Mouse (Mus musculus) kidney, adult 18-20 months (tissue): ENCODE data around the gene Magi2.
"Not testable (repeated sequence)": the region's sequence is repeated elsewhere in the genome, so short reads cannot be mapped to it uniquely, and the experiment has no call there.

Experiments used
- DNase-seq: peaks from one replicate; pipeline ENCODE4 v3.0.0; 2021

The Magi2 gene

DNA sequence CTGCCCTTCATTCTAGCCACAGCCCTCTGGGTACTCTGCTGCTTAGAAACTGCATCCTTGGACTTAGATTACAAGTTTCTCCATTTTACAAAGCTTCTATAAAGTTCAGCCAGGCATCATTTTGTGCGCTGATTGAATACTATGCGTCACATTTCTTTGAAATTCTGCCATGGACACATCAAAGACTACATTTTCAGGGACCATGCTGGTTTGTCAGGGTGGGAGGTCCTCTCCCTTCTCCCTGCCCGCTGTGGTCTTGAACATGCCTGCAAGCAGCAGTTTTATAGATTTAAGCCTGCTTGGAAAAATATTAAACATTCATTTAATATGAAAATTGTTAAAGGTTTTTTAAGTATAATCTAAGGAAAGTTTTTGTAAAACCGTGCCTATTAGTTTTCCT, 1030.6 kb downstream of the Magi2 start:
- DNase-seq = no peak

DNA sequence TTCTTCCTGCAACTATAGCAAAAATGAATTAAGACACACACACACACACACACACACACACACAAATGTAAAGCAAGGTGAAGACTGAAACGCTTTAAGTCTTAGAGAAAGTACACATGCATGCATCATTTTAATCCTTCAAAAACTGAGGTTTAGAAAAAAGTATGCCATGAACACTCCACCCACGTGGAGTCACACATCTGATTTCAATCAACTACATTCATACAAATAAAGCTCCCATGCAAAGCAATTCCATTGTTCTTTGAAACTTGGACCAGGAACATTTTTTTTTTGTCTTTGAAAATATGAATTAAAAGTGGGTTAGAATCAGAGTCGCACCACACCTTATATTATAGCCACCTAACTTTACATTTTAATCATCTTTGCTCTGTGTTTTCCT, 1032.9 kb downstream of the Magi2 start:
- DNase-seq = no peak

DNA sequence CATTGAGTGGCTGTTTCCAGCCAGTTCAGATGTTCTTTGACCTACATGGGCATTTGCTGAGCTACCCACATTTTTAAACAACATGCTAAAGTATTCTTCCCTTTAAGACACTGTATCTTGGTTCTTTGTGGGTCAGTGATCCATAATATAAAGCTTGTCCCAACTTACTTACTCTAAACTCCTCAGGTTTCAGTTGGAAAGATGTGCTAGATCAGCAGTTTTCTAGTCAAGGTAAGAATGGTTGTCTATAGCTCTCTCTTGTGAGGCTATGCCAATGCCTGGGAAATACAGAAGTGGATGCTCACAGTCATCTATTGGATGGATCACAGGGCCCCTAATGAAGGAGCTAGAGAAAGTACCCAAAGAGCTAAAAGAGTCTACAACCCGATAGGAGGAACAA, 1045.8 kb downstream of the Magi2 start:
- not testable (repeated sequence) for DNase-seq

DNA sequence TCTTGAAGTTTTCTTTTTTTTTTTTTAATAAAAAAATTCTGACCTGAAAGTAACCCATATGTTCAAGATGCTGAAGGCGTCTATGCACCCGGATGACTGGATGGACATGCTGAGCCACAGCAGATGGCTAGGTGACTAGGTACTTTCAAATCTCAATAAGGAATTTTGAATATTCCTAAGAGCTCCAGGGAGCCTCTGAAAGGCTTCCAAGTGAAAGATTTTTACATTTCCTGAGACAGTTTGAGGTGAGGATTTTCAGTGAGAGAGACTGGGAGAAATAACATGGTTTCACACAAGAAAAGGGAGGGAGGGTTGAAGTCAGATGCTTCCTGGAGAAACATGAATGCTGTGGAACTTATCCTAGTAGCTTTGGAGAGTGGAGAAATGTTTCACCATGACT, 1048.8 kb downstream of the Magi2 start:
- DNase-seq = no peak

DNA sequence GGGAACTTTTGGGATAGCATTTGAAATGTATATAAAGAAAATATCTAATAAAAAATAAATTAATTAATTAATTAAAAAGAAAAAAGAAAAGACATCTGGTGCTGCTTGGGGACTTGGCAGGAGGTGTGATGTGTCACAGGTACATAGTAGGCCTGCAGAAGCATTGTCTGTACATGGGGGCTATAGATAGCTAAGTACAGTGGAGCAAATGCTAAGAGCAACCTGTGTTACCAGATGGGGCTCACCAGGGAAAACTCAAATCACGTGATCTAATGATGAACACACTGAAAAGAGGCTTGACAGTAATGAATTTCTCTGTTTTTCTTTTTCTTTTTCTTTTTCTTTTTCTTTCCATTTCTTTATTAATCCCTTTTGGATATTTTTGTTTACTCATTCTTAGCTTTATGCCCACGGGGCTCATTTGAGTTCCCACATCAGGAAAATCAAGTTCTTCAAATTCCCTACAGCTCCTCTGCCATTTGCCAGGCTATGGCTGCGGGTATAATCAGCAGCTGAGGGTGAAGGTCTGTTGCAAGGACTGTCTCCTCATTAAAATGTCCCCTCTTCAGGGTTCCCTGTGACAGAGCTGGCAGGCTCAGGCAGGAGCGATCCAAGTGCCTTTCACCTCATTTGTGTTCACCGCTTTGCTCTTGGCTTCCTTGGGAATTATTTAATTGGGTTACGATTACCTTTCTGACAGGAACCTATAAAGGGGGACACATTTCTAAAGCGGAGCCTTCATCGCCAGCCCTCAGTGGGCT, 1058.4 kb downstream of the Magi2 start:
- DNase-seq = no peak

DNA sequence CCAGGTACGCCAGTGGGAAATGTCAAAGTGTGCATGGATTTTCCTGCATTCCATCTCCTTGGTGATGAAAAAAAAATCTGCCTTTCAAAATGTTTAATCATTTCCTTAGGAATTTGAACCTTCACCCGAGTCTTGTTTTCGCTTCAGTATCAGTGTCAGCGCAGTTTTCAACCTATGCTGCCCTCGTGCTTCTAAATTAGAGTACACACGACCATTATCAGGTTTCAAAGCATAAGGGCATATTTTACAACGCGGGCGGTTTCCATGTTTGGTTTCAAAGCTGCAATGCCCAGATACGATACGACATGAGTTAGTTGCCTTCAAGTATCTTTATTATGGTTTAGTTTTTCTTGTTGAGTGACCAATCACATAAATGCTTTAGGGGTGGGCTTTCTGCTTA, 1067.7 kb downstream of the Magi2 start:
- no peak for DNase-seq

DNA sequence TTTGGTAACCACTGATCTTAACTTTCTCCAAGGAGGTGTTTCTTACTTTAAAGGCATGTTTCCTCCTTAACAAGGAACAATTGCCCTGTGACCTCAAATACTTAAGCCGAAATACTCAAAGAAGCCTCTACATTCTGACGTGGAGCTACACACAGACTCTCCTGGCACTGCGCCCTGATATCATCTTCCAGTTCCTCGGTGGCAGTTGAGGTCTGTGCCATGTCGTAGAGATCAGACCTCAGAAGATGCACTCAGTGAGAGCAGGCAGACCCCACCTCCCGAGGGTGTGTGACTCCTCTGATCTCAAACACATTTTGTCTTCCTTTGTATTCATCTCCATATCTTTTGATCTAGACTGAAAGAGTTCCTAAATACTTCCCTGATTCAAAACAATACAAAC, 1073.0 kb downstream of the Magi2 start:
- no peak for DNase-seq

DNA sequence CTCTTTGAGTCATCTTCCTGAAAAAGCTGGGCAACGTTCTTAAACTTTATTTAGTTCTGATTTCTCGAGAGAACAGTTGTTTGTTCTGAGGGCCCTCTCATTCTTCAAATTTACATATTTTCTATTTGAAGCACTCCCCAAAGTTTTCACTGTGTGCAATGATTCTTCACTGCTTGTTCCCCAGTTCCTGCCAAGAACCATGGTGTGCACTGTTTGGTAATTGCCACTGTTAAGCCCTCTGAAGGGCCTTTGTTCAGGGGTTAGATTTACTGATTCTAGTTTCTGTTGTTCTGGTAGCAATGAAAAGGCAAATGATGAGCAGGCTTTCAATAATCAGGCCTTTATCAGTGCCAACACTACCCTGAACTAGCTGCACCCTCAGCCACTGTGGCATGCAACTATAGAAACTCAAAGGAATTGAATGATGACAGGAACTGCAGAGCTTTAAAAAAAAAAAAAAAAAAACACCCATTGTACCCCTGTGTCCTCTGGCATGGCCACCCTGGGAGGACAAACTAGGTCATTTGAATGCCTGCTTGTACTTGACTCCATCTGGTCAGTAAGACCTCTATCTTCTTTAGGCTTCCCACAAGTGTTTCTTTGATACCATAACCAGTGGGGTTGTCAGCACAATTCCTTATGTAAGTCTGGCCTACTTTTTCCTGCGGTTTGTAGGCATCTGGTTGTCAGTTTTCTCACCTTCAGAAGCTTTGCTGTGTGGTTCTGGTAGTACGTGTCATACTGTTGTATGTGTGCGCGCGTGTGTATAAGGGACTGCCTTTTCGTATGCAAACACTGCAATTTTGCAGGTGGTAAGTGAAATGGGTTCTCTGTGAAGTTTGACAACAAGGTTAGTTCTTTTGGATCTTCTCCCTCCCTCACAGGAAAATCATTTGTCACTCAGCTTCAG, 1076.5 kb downstream of the Magi2 start:
- no peak for DNase-seq

DNA sequence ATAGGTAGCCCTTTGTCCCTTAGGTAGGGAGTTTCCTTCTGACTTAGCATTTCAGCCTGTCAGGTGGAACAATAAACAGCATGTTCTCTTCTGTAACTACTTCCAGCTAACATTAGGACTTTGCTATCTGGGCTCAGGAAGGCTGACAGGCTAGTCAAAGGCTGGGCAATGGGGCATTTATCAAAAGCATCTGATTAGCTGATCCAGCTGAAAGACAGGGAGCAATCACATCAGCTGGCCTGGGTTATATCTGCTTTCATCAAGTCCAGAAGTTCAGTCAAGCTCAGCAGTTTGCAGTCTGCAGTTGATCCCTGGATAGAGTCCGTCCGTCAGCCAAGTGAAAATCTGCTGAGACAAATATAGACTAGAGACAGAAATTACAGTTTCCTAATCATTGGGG, 1094.1 kb downstream of the Magi2 start:
- peak; percentile 16 for DNase-seq

DNA sequence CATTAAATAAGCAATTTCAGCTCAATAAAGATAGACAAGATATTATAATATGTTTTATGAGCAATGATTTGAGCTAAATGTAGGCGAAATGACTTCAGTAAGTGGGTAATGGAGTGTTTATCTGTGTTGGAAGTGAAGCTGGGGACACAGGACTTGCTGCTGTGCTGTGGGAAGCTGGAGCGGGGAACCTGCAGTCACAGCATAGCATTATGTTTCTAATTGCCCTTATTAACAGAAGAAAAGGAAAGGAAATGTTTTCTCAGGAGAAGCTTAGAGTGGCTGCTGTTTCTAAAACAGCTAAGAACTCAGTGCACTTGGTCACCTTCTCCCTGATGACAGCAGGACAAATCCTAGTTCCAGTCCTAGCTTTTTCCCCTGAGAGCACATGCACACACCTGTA, 1098.5 kb downstream of the Magi2 start:
- DNase-seq = no peak

DNA sequence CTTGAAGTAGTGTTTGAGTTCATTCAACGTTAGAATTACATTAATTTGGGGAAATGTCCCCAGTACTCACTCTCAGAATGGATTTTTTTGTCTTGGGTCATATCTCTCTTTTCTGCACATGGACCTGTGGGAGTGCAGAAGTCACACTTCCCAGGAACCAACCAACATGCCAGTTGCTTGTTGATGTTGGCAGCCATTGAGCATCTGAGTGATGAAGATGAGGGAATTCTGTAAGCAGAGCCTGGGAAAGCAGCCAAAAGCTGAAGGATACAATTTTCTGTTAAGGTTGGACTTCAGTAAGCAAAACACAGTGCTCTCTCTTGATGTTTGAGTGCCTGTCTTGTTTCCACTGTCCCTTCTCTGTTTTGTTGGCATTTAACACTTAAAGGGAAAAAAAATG, 1102.1 kb downstream of the Magi2 start:
- DNase-seq = no peak

DNA sequence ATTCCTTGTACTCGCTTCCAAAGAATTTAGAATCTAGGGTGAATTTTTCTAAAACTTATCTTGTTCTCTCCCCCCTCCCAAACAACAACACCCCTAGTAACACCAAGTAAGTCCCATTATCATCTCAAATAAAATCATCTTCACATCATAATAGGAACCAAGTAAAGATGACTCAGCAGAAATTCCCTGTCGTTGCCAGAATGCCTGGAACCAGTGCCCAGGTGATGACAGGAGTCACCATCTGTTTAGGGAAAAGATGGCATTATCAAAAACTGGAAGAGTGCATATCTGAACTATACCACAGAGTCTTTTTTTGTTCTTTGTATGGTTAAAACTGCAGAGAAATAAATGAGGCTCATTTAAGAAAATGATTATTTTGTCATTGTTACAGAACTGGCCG, 1103.2 kb downstream of the Magi2 start:
- no peak for DNase-seq

DNA sequence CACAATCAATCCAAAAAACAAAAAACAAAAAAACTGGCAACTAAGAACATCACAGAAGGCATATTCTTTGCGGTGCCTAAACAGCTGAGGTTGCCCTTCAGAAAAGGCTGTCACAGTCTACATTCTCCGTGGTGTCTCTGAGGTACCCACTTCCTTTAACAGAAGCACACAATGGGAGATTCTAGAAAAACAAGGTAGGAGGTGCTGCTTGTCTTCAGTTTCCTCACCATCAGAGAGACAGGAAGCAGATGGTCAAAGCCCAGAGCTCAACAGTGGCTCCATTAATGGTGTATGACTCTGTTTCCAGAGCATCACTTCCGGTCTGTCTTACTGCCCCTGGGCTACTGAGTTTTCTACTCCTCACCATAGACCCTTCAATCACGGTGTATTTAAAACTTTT, 1105.7 kb downstream of the Magi2 start:
- DNase-seq = no peak

DNA sequence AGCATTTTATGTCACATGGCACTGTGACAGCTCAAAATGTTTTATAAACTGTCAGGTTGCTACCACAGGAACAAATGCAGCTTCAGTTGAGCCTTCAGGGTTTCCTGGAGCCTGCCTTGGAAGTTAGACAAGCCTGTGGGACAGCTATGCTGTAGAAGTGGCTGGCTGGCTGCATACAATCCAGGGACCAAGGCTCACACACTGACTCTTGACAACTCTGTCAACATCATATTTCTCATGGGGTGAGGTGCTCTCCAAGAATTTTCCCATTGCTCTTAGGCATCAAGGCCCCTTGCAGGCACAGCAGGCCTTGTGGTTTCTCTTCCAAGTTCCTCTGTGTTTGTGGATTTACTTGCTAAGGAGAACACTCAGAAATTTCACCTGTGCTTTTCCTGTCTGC, 1107.7 kb downstream of the Magi2 start:
- no peak for DNase-seq

DNA sequence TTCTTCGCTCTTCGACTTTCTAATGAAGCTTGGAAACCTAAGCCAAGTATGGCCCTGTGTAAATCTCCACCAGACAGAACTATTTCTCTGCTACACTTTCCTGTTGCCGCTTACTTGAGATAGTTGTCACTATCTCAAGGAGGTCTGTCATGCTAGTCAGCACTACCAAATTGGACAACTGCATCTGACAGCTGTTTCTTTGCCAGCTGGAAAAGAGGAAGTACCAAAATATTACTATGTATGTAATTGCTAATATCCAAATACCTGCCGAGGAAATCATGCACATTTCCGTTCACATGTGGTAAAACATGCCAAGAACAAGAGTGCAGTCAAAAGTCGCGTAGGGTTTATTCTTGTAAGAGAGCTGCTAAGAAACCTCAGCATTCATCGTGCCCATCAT, 1126.1 kb downstream of the Magi2 start:
- no peak for DNase-seq

DNA sequence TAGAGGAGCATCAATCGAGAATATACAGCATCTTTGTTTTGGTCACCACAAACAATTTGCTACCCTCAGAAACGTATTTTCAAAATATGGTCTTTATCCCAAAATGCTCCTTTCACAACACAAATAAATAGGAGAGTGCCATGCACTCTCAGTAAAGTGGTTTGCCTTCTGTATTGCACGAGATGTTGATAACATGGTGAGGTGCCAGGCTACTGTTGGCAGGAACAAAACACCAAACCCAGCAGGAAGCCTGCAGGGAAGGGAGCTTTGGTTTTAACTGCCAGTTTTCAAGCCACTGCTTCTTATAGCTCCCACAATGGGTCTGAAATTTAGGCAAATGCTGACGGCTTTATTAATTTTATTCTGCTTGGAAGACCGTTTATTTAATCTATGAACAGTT, 1131.6 kb downstream of the Magi2 start:
- DNase-seq = no peak

DNA sequence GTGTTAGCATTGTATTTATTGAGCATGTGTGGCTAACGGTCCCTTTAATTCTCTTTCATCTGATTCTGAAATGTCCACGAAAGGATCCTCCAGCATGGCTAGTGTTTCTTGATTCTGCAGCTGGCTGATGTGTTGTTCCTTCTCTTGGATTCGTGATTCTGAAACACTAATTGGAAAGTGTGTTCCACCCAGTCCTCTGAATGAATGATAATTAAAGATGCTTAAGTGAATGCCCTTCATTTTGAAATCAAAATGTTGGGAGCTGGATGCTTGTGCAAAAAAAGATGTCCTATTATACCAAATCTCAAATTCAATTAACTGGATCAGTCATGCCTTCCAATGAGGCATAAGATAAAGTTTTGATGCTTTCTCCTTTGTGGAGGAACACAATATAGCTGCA, 1132.2 kb downstream of the Magi2 start:
- DNase-seq = no peak

DNA sequence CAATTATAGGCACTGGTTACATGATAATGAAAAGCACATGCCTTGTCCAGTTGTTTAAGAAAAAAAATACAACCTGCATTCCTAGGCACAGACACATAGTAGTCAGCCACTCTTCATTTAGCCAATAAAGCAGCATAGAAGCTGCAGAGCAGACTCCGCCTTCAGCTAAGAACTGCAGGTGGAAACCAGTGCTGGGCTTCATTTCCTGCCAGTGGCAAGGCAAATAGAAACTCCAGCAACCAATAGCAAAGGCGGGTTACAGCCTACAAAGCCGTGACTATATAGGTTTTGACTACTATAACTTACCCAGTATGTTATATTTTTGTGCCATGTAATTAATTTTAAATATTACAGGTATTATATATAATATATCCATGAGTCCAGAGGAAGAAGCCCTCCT, 1135.3 kb downstream of the Magi2 start:
- no peak for DNase-seq

DNA sequence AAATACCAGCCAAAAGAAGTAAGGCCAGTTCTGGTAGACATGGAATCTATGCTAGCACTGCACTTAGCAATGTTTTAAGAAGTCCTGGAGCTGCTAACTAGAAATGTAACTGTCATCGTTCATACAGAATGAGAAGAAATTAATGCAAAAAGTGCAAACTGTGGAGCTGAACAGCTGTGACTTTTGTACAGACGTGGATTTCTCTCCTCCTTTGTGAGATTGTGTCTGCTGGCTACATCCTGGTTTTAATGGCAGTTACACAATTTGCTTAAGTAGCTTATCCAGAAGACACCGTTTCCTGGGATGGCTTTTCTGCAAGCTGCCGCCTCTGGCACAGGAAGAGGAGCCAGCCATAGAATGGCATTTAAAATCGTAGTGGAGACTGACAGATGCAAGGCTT, 1136.4 kb downstream of the Magi2 start:
- DNase-seq = no peak

DNA sequence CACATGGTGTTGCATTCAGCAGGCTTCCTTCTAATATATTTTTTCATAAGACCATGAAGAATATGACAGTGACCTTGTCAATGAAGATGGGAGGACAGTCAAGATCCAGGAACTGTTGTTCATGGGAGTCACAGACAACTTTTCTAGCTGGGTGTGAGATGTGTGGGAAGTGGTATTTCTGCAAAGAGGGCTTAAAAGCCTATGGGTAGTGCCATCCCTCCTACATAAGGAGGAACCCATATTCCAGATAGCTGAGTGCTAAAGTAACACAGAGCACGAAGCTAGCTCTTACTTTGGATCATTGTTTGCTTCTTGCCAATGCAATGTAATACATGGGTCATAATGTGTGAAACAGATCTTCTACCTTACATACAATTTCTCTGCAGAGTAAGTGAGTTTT, 1146.8 kb downstream of the Magi2 start:
- no peak for DNase-seq

DNA sequence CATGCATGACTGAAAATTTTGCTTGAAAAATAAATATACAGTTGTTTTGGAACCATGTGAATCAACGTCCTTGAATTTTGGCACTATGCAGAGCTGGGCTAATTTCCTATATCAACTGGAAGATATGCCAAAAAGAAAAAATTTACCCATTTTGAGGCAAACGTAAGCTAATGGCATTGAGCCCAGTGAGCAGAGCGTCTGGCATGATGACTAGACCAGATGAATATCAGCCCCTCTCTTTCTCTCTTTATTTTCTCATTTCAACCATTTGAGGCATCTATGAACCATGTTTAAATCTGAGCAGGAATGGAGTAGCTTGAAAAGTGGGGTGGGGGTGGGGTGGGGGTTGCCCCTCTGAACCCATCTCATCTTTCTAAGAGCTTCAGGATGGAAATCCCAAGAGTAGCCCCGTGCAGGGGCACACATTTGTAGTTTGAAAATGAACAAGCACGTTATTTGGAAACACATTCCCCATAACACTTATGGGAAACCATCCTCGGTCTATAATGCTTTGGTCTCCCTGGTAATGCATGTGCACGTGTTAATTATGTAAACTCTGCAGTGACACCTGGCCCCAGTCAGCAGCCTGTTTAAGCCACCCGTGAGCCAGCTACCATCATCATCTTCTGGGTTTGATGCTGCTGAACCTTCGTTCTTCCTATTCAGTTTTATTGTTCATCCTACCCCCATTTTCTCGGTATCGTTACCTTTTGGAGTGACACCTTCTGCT, 1151.4 kb downstream of the Magi2 start:
- DNase-seq = no peak

DNA sequence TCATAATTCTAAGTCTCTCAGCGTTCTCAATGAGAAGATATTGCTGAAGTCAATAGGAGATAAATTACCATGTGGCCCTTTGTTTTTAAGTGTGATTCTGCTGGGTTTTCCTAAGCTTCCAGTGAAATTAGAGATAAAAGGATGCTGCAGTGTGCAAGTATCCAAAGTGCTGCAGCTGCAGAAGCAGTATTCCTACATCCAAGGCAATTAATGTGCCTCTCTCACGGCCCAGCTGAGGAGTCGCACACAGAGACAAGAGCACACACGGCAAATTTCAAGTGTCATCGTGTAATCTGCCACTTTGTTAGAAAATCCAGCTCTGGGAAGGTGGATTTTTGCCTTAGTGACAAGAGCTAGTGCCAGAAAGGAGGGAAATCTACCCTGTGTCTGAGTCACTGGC, 1177.7 kb downstream of the Magi2 start:
- DNase-seq = no peak

DNA sequence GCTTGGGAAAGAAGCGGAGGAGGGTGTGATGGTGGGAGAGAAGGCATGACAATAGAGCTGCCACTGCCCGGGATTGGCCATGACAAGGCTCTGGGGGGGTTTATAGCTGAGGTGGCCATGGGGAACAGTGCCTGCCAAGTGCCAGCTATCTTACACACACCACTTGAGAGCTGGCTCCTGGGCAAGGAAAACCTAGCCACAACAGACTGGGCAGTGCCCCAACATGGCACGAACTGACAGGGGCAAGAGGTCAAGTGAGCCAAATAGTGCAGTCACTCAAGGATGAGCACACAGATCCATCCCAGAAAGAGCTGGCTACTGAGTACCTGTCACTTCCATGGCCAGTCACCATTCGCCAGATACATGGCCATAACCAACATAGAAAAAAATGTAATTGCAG, 1179.8 kb downstream of the Magi2 start:
- no peak for DNase-seq

DNA sequence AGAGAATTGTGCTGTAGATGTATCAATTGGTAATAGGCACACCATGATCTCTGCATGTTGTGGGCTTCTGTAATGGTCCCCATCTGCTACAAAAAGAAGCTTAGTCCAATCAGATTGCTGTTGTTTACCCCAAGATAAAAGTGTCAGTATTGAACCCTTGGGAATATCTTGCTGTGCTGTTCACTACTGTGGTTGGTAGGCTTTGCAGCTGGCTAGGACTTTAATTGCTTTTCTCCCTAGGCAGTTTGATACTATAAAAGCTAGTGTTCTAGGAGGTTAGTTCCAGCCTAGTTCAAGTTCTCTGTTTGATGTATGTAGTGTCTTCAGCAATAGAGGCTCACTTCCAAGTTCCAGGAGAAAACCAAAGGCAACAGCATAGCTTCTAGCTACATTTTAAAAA, 1188.5 kb downstream of the Magi2 start:
- DNase-seq = no peak
